22 mouse cellular contexts compared by ENCODE assay signal in the genomic region with DNA sequence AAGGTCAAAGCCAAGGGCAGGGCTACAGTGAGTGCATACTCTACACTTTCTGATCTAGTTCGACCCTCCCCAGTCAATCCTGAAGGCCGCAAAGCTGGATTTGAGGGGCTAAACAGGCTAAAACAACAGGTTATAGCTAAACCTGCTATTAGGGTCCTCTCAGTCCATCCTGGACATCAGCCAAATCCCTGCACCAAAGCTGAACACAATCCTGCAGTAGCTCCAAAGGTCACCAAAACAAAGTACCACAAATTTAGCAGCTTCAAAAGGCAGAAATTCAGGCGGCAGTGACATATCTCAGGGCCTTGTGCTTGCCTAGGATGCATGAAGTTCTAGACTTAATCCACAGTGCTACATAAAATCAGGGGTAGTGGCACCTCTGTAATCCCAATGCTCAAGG. TPM values are rescaled to one million over a fixed set of nuclear protein-coding genes. Genes with fewer than 3 reads are reported as not detected.
DNase-seq lines count a peak whose midpoint lies in the region; ATAC-seq and TF ChIP-seq lines count a peak whose summit lies in the region.
"Had no signal": no experiment of that assay in that cellular context is flagged by ENCODE, and none has a peak within 500 bp of the region (broad histone marks: within the 10 kb centered on the region; RNA-seq: fewer than 3 reads in every experiment).

No protein-coding gene starts in this region.

- ATAC-seq in heart, embryonic 11.5 days (replicated peaks; ENCODE audit: insufficient number of reproducible peaks, low FRiP score, low TSS enrichment): no peak
- no peak for ATAC-seq in heart, postnatal 0 days (ENCODE audit: insufficient read depth, low read depth)
- ATAC-seq: forebrain, embryonic 16.5 days; hindbrain, embryonic 16.5 days; intestine, embryonic 15.5 days; Patski had no signal

- no peaks in the 10 kb centered on the region for H3K27me3 ChIP-seq in heart, embryonic 11.5 days (ENCODE audit: control insufficient read depth, insufficient read depth, low read length)
- H3K27me3 ChIP-seq in heart, postnatal 0 days (ENCODE audit: control insufficient read depth, insufficient read depth, low read length): no peaks in the 10 kb centered on the region
- H3K27me3 ChIP-seq: intestine, embryonic 15.5 days; limb, embryonic 15.5 days; liver, embryonic 15.5 days; Patski had no signal

- peaks cover 6% of the 10 kb centered on the region for H3K4me1 ChIP-seq in heart, embryonic 11.5 days (ENCODE audit: control insufficient read depth, insufficient read depth, low read length)
- H3K4me1 ChIP-seq in heart, postnatal 0 days (ENCODE audit: control insufficient read depth, insufficient read depth): peaks cover 48% of the 10 kb centered on the region
- H3K4me1 ChIP-seq: embryonic facial prominence, embryonic 10.5 days; hindbrain, embryonic 10.5 days; intestine, embryonic 15.5 days; limb, embryonic 15.5 days; liver, embryonic 15.5 days had no signal

- no peak for TF ChIP-seq EP300 in heart, postnatal 0 days (IDR thresholded peaks at IDR 0.05; ENCODE audit: low read depth)

- H3K4me2 ChIP-seq in heart, embryonic 11.5 days: no peak overlapping the region
- no peak overlapping the region for H3K4me2 ChIP-seq in heart, postnatal 0 days (ENCODE audit: low read depth, low read length)
- H3K4me2 ChIP-seq: intestine, embryonic 15.5 days; limb, embryonic 15.5 days; liver, embryonic 15.5 days had no signal

- TF ChIP-seq CTCF in heart, postnatal 0 days (IDR thresholded peaks at IDR 0.05; ENCODE audit: low read depth): no peak

- WGBS in heart, embryonic 11.5 days (ENCODE audit: insufficient replicate concordance): 70% methylated on average over 3 of the region's 3 CpGs
- 55% methylated on average over 3 of the region's 3 CpGs for WGBS in heart, postnatal 0 days

- peak overlapping the region; percentile 41; the same call in 1 of the 2 replicates for H3K27ac ChIP-seq in heart, embryonic 11.5 days (ENCODE audit: low read depth, low read length)
- peak overlapping the region; percentile 81 for H3K27ac ChIP-seq in heart, postnatal 0 days (ENCODE audit: low read depth)
- H3K27ac ChIP-seq: embryonic facial prominence, embryonic 10.5 days; hindbrain, embryonic 10.5 days; intestine, embryonic 15.5 days; limb, embryonic 15.5 days; liver, embryonic 15.5 days had no signal

- peak overlapping the region; percentile 44; the same call in 1 of the 2 replicates for H3K9ac ChIP-seq in heart, embryonic 11.5 days (ENCODE audit: low read depth, low read length)
- H3K9ac ChIP-seq in heart, postnatal 0 days (replicated peaks; ENCODE audit: low read depth, low read length): no peak overlapping the region
- H3K9ac ChIP-seq: intestine, embryonic 15.5 days; limb, embryonic 15.5 days; liver, embryonic 15.5 days had no signal

- intact Hi-C loops in heart, postnatal 14 days (cut with DNase I): no loop called here
- intact Hi-C loops in heart, postnatal 25 days (cut with DNase I): no loop called here

- H3K9me3 ChIP-seq in heart, embryonic 11.5 days (replicated peaks; ENCODE audit: control insufficient read depth, low read length): no peaks in the 10 kb centered on the region
- no peaks in the 10 kb centered on the region for H3K9me3 ChIP-seq in heart, postnatal 0 days (replicated peaks; ENCODE audit: control insufficient read depth, low read length)
- H3K9me3 ChIP-seq: embryonic facial prominence, embryonic 10.5 days; hindbrain, embryonic 10.5 days; intestine, embryonic 15.5 days; limb, embryonic 15.5 days; liver, embryonic 15.5 days had no signal

- DNase-seq in heart, postnatal 14 days: no peak
- no peak for DNase-seq in heart, postnatal 0 days (ENCODE audit: low spot score)
- no peak for DNase-seq in heart, postnatal 25 days (ENCODE audit: low spot score)
- DNase-seq in testis, postnatal 14 days (ENCODE audit: low spot score): peak; percentile 34
- no peak for DNase-seq in testis, postnatal 10 days (ENCODE audit: low spot score)
- no peak for DNase-seq in urinary bladder, postnatal 4 days (ENCODE audit: low spot score in 2 of 2)
- DNase-seq: adrenal gland, adult 2 months; cerebellum, adult 11-12 months; cerebellum, postnatal 10 days; gastrocnemius, postnatal 14 days; left cerebral cortex, postnatal 4 days; lung, postnatal 4 days; midbrain, embryonic 14.5 days had no signal

- no peak overlapping the region for H3K4me3 ChIP-seq in heart, embryonic 11.5 days (ENCODE audit: low read depth, low read length)
- H3K4me3 ChIP-seq in heart, postnatal 0 days (ENCODE audit: low read depth, low read length): no peak overlapping the region
- H3K4me3 ChIP-seq: embryonic facial prominence, embryonic 10.5 days; hindbrain, embryonic 10.5 days; intestine, embryonic 15.5 days; limb, embryonic 15.5 days; liver, embryonic 15.5 days had no signal

- H3K36me3 ChIP-seq in heart, embryonic 11.5 days (ENCODE audit: control insufficient read depth, insufficient read depth, low read length): peaks cover 5% of the 10 kb centered on the region; the same call in 1 of the 2 replicates
- H3K36me3 ChIP-seq in heart, postnatal 0 days (replicated peaks; ENCODE audit: control insufficient read depth, insufficient read depth, low read length): peaks cover 26% of the 10 kb centered on the region; the same call in 1 of the 2 replicates
- H3K36me3 ChIP-seq: embryonic facial prominence, embryonic 10.5 days; hindbrain, embryonic 10.5 days; intestine, embryonic 15.5 days; limb, embryonic 15.5 days; liver, embryonic 15.5 days had no signal

RNA-seq across cellular contexts. Expression of gene Srl, which starts 35.4 kb away (rescaled TPM):
- polyA plus RNA-seq in heart, embryonic 11.5 days (2014; fragmentation: Nextera tagmentation; extraction: Ambion mirVana): 147 and 191 TPM in 2 replicates
- total RNA-seq in heart, postnatal 14 days (2021): 1,000 to 10,000 TPM; 1,039 to 1,112 TPM
- 910 and 974 TPM in 2 replicates for total RNA-seq in heart, postnatal 0 days (2014; rRNA removed; ENCODE audit: low replicate concordance)
- polyA plus RNA-seq in heart, postnatal 0 days (2015; fragmentation: Nextera tagmentation; extraction: Ambion mirVana): 346 and 419 TPM in 2 replicates
- 1,000 to 10,000 TPM; 1,004 to 1,109 TPM for total RNA-seq in heart, postnatal 25 days (2021)

RNA-seq across cellular contexts. Expression of gene Tfap4, which starts 53.5 kb away (rescaled TPM):
- 7.3 and 9.4 TPM in 2 replicates for polyA plus RNA-seq in heart, embryonic 11.5 days (2014; fragmentation: Nextera tagmentation; extraction: Ambion mirVana)
- 1 to 10 TPM; 3.0 to 3.1 TPM for total RNA-seq in heart, postnatal 14 days (2021)
- total RNA-seq in heart, postnatal 0 days (2014; rRNA removed; ENCODE audit: low replicate concordance): 2.6 and 6.3 TPM in 2 replicates
- polyA plus RNA-seq in heart, postnatal 0 days (2015; fragmentation: Nextera tagmentation; extraction: Ambion mirVana): 2.9 and 3.4 TPM in 2 replicates
- 1 to 10 TPM; 3.5 to 4.2 TPM for total RNA-seq in heart, postnatal 25 days (2021)
